Comparison of ENCODE assay signal across 17 mouse cellular contexts in the genomic region with DNA sequence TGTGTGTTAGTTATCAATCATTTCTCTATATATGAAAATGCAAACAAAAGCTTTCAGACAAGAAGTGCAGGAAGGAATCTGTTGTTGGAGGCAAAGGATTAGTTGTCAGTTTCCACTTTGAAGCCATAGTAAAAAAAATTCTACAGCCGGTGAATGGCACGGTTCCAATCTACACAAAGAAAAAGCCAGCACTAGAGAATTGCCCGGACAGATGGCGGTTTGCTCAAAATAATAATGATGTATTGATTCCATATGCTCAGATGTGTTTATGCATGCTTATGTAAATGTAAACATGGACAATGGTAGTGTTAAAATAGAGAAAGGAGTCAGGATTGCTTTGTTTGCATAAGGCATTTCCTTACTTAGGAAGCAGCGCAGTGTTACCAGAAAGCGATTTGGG. TPM values are rescaled to one million over a fixed set of nuclear protein-coding genes. Genes with fewer than 3 reads are reported as not detected.
DNase-seq lines count a peak whose midpoint lies in the region; ATAC-seq and TF ChIP-seq lines count a peak whose summit lies in the region.
"Had no signal": no experiment of that assay in that cellular context is flagged by ENCODE, and none has a peak within 500 bp of the region (broad histone marks: within the 10 kb centered on the region; RNA-seq: fewer than 3 reads in every experiment).

No protein-coding gene starts in this region.

- H3K27ac ChIP-seq in intestine, embryonic 14.5 days (ENCODE audit: low read depth) = no peak overlapping the region; the same call in 1 of the 2 replicates
- no peak overlapping the region for H3K27ac ChIP-seq in intestine, postnatal 0 days (ENCODE audit: low read depth, low read length)
- H3K27ac ChIP-seq in midbrain, embryonic 14.5 days (replicated peaks; ENCODE audit: low read depth, low read length) = no peak overlapping the region
- no peak overlapping the region for H3K27ac ChIP-seq in midbrain, embryonic 16.5 days (ENCODE audit: low read length)
- peak overlapping the region; percentile 55; the same call in 1 of the 2 replicates for H3K27ac ChIP-seq in forebrain, embryonic 15.5 days (replicated peaks)
- H3K27ac ChIP-seq in stomach, embryonic 14.5 days (ENCODE audit: low read length) = peak overlapping the region; percentile 61; the same call in 1 of the 2 replicates
- H3K27ac ChIP-seq: liver, embryonic 12.5 days; macrophage; neural tube, embryonic 13.5 days had no signal

- H3K9ac ChIP-seq in intestine, embryonic 14.5 days (ENCODE audit: low read length) = no peak overlapping the region
- no peak overlapping the region for H3K9ac ChIP-seq in intestine, postnatal 0 days (ENCODE audit: low read depth, low read length)
- no peak overlapping the region for H3K9ac ChIP-seq in midbrain, embryonic 14.5 days (replicated peaks; ENCODE audit: low read length)
- H3K9ac ChIP-seq in midbrain, embryonic 16.5 days (ENCODE audit: low read depth, low read length) = no peak overlapping the region
- 0 out of 2 replicates have a peak overlapping the region, but pooled peaks have one; percentile 2 for H3K9ac ChIP-seq in forebrain, embryonic 15.5 days (replicated peaks)
- no peak overlapping the region for H3K9ac ChIP-seq in stomach, embryonic 14.5 days (replicated peaks; ENCODE audit: low read depth, low read length)
- H3K9ac ChIP-seq: liver, embryonic 12.5 days; neural tube, embryonic 13.5 days had no signal

- TF ChIP-seq CTCF in intestine, postnatal 0 days (IDR thresholded peaks at IDR 0.05; ENCODE audit: low read depth) = no peak

- no peaks in the 10 kb centered on the region for H3K36me3 ChIP-seq in intestine, embryonic 14.5 days (ENCODE audit: control insufficient read depth, insufficient read depth, low read length)
- H3K36me3 ChIP-seq in intestine, postnatal 0 days (ENCODE audit: control insufficient read depth, insufficient read depth) = no peaks in the 10 kb centered on the region
- H3K36me3 ChIP-seq in midbrain, embryonic 14.5 days (ENCODE audit: control insufficient read depth, insufficient read depth, low read length) = no peaks in the 10 kb centered on the region
- H3K36me3 ChIP-seq in midbrain, embryonic 16.5 days (ENCODE audit: control insufficient read depth, insufficient read depth, low read length) = no peaks in the 10 kb centered on the region
- no peaks in the 10 kb centered on the region for H3K36me3 ChIP-seq in forebrain, embryonic 15.5 days
- H3K36me3 ChIP-seq in stomach, embryonic 14.5 days (ENCODE audit: control insufficient read depth, insufficient read depth, low read length) = no peaks in the 10 kb centered on the region
- H3K36me3 ChIP-seq: liver, embryonic 12.5 days; neural tube, embryonic 13.5 days had no signal

- DNase-seq in intestine, embryonic 14.5 days (ENCODE audit: low spot score) = no peak
- DNase-seq in midbrain, embryonic 14.5 days = peak; percentile 54
- DNase-seq in c-Kit-positive CD71-positive TER-119-positive erythroid progenitor cells, embryonic 14.5 days (ENCODE audit: low spot score) = no peak
- no peak for DNase-seq in layer of hippocampus, adult 11-12 months (ENCODE audit: low spot score)
- DNase-seq: adrenal gland, adult 2 months; cerebellum, adult 9-10 months; embryo, embryonic 11 days; kidney, postnatal 25 days; retina, postnatal 1 day had no signal

- no peak overlapping the region for H3K4me3 ChIP-seq in intestine, embryonic 14.5 days (ENCODE audit: low read depth, low read length)
- no peak overlapping the region for H3K4me3 ChIP-seq in intestine, postnatal 0 days (ENCODE audit: low read depth, low read length)
- no peak overlapping the region for H3K4me3 ChIP-seq in midbrain, embryonic 14.5 days (replicated peaks; ENCODE audit: low read depth, low read length)
- H3K4me3 ChIP-seq in midbrain, embryonic 16.5 days (ENCODE audit: low read depth, low read length) = no peak overlapping the region
- no peak overlapping the region for H3K4me3 ChIP-seq in forebrain, embryonic 15.5 days
- H3K4me3 ChIP-seq in stomach, embryonic 14.5 days (ENCODE audit: low read depth, low read length) = no peak overlapping the region
- H3K4me3 ChIP-seq: liver, embryonic 12.5 days; neural tube, embryonic 13.5 days had no signal

- no peaks in the 10 kb centered on the region for H3K9me3 ChIP-seq in intestine, embryonic 14.5 days (ENCODE audit: control insufficient read depth, low read length)
- H3K9me3 ChIP-seq in intestine, postnatal 0 days (ENCODE audit: control insufficient read depth) = no peaks in the 10 kb centered on the region
- no peaks in the 10 kb centered on the region for H3K9me3 ChIP-seq in midbrain, embryonic 14.5 days (ENCODE audit: control insufficient read depth, low read length)
- H3K9me3 ChIP-seq in midbrain, embryonic 16.5 days (replicated peaks; ENCODE audit: control insufficient read depth, low read length, poor library complexity, severe bottlenecking) = no peaks in the 10 kb centered on the region
- no peaks in the 10 kb centered on the region for H3K9me3 ChIP-seq in forebrain, embryonic 15.5 days
- H3K9me3 ChIP-seq in stomach, embryonic 14.5 days (ENCODE audit: control insufficient read depth, low read depth, low read length) = no peaks in the 10 kb centered on the region
- H3K9me3 ChIP-seq: liver, embryonic 12.5 days; neural tube, embryonic 13.5 days had no signal

- peak overlapping the region; percentile 13 for H3K4me2 ChIP-seq in intestine, embryonic 14.5 days (ENCODE audit: low read length)
- H3K4me2 ChIP-seq in intestine, postnatal 0 days (replicated peaks; ENCODE audit: low read depth) = no peak overlapping the region
- no peak overlapping the region; the same call in 1 of the 2 replicates for H3K4me2 ChIP-seq in midbrain, embryonic 14.5 days (ENCODE audit: low read length)
- no peak overlapping the region for H3K4me2 ChIP-seq in midbrain, embryonic 16.5 days (ENCODE audit: low read length)
- 0 out of 2 replicates have a peak overlapping the region, but pooled peaks have one; percentile 5 for H3K4me2 ChIP-seq in forebrain, embryonic 15.5 days (replicated peaks)
- H3K4me2 ChIP-seq in stomach, embryonic 14.5 days (replicated peaks; ENCODE audit: low read depth, low read length) = no peak overlapping the region
- H3K4me2 ChIP-seq: liver, embryonic 12.5 days; neural tube, embryonic 13.5 days had no signal

- 39% methylated on average over 6 of the region's 6 CpGs for WGBS in intestine, embryonic 14.5 days
- 39% methylated on average over 6 of the region's 6 CpGs for WGBS in intestine, postnatal 0 days
- 37% methylated on average over 6 of the region's 6 CpGs for WGBS in midbrain, embryonic 14.5 days
- 38% methylated on average over 6 of the region's 6 CpGs for WGBS in midbrain, embryonic 16.5 days
- WGBS in forebrain, embryonic 15.5 days = 38% methylated on average over 6 of the region's 6 CpGs
- 23% methylated on average over 6 of the region's 6 CpGs for WGBS in stomach, embryonic 14.5 days

- H3K27me3 ChIP-seq in intestine, embryonic 14.5 days (replicated peaks; ENCODE audit: control insufficient read depth, insufficient read depth, low read length) = no peaks in the 10 kb centered on the region
- 0 out of 2 replicates have a peak, but pooled peaks cover 3% of the 10 kb centered on the region for H3K27me3 ChIP-seq in intestine, postnatal 0 days (replicated peaks; ENCODE audit: control insufficient read depth, insufficient read depth, low read length)
- no peaks in the 10 kb centered on the region for H3K27me3 ChIP-seq in midbrain, embryonic 14.5 days (ENCODE audit: control insufficient read depth, insufficient read depth, low read length)
- H3K27me3 ChIP-seq in midbrain, embryonic 16.5 days (ENCODE audit: control insufficient read depth, insufficient read depth, low read depth, low read length) = no peaks in the 10 kb centered on the region
- no peaks in the 10 kb centered on the region for H3K27me3 ChIP-seq in forebrain, embryonic 15.5 days
- no peaks in the 10 kb centered on the region for H3K27me3 ChIP-seq in stomach, embryonic 14.5 days (ENCODE audit: control insufficient read depth, insufficient read depth, low read length)
- H3K27me3 ChIP-seq: liver, embryonic 12.5 days; neural tube, embryonic 13.5 days had no signal

- H3K4me1 ChIP-seq in intestine, embryonic 14.5 days (replicated peaks; ENCODE audit: control insufficient read depth, insufficient read depth, low read length) = peaks cover 17% of the 10 kb centered on the region
- H3K4me1 ChIP-seq in intestine, postnatal 0 days (replicated peaks; ENCODE audit: control insufficient read depth, insufficient read depth, low read length) = no peaks in the 10 kb centered on the region
- peaks cover 13% of the 10 kb centered on the region; the same call in 1 of the 2 replicates for H3K4me1 ChIP-seq in midbrain, embryonic 14.5 days (ENCODE audit: control insufficient read depth, insufficient read depth, low read length)
- peaks cover 7% of the 10 kb centered on the region for H3K4me1 ChIP-seq in midbrain, embryonic 16.5 days (ENCODE audit: control insufficient read depth, insufficient read depth, low read length)
- H3K4me1 ChIP-seq in forebrain, embryonic 15.5 days = peaks cover 15% of the 10 kb centered on the region
- peaks cover 25% of the 10 kb centered on the region for H3K4me1 ChIP-seq in stomach, embryonic 14.5 days (ENCODE audit: control insufficient read depth, insufficient read depth, low read length)
- H3K4me1 ChIP-seq: liver, embryonic 12.5 days had no signal

- ATAC-seq in intestine, embryonic 14.5 days (replicated peaks; ENCODE audit: low FRiP score, low TSS enrichment, low read depth) = no peak
- ATAC-seq in intestine, postnatal 0 days = no peak
- no peak for ATAC-seq in midbrain, embryonic 14.5 days (ENCODE audit: low FRiP score, low TSS enrichment)
- ATAC-seq in midbrain, embryonic 16.5 days = no peak
- ATAC-seq in forebrain, embryonic 15.5 days (replicated peaks) = 0 out of 2 replicates have a peak, but pooled peaks have one; percentile 26
- 0 out of 2 replicates have a peak, but pooled peaks have one; percentile 18 for ATAC-seq in stomach, embryonic 14.5 days (ENCODE audit: insufficient number of reproducible peaks, insufficient read depth, low FRiP score, low read depth)
- ATAC-seq: CD4-positive, CD25-positive, alpha-beta regulatory T cell, adult 4 months; liver, embryonic 12.5 days had no signal

RNA-seq across cellular contexts. Expression of a gene that starts 31.8 kb away (rescaled TPM):
- 0.23 and 1.2 TPM in 2 replicates for polyA plus RNA-seq in intestine, embryonic 14.5 days (2014; fragmentation: Nextera tagmentation; extraction: Ambion mirVana)
- polyA plus RNA-seq in intestine, postnatal 0 days (2015; fragmentation: Nextera tagmentation; extraction: Ambion mirVana) = 0.14 TPM in 2 replicates
- 0.08 and 0.09 TPM in 2 replicates for polyA plus RNA-seq in midbrain, embryonic 14.5 days (2014; fragmentation: Nextera tagmentation; extraction: Ambion mirVana)
- polyA plus RNA-seq in midbrain, embryonic 16.5 days (2015; fragmentation: Nextera tagmentation; extraction: Ambion mirVana) = 0.16 and 0.24 TPM in 2 replicates
- 0.05 and 0.06 TPM in 2 replicates for polyA plus RNA-seq in forebrain, embryonic 15.5 days (2015; fragmentation: Nextera tagmentation; extraction: Ambion mirVana)
- polyA plus RNA-seq in stomach, embryonic 14.5 days (2014; fragmentation: Nextera tagmentation; extraction: Ambion mirVana) = 1.9 and 2.3 TPM in 2 replicates
- polyA plus RNA-seq: CD4-positive, CD25-positive, alpha-beta regulatory T cell, adult 4 months; macrophage had no signal

Comparison
In these comparisons a context has a peak if more than half of its experiments do, and no peak if none do; other contexts are left out.
1. H3K4me2 ChIP-seq: peak in intestine, embryonic 14.5 days (single experiment) and forebrain, embryonic 15.5 days (single experiment); none in intestine, postnatal 0 days (single experiment), midbrain, embryonic 14.5 days (single experiment), midbrain, embryonic 16.5 days (single experiment) and stomach, embryonic 14.5 days (single experiment).
2. ATAC-seq: peak in forebrain, embryonic 15.5 days (single experiment) and stomach, embryonic 14.5 days (single experiment); none in intestine, embryonic 14.5 days (single experiment), intestine, postnatal 0 days (single experiment), midbrain, embryonic 14.5 days (single experiment) and midbrain, embryonic 16.5 days (single experiment).
3. H3K27ac ChIP-seq: peak in forebrain, embryonic 15.5 days (single experiment) and stomach, embryonic 14.5 days (single experiment); none in intestine, embryonic 14.5 days (single experiment), intestine, postnatal 0 days (single experiment), midbrain, embryonic 14.5 days (single experiment) and midbrain, embryonic 16.5 days (single experiment).